Mouse (Mus musculus): ENCODE measurements around the gene Lyrm9. TPM values are rescaled to one million over a fixed set of nuclear protein-coding genes. Genes with fewer than 3 reads are reported as not detected.

Lyrm9 gene
- polyA plus RNA-seq, 1 experiment from 2014 or later: 12.9 TPM

- TF ChIP-seq CTCF (IDR thresholded peaks at IDR 0.05; ENCODE audit: low read depth) (no peak), EP300 (IDR thresholded peaks at IDR 0.05; ENCODE audit: low read depth) (no peak)
- Histone ChIP-seq H3K27ac (ENCODE audit: low read depth) (no peak overlapping the region), H3K36me3 (replicated peaks; ENCODE audit: insufficient read depth, low read length) (no peaks in the 10 kb centered on the region; the same call in 1 of the 2 replicates), H3K9me3 (ENCODE audit: low read length) (no peaks in the 10 kb centered on the region), H3K9ac (replicated peaks) (no peak overlapping the region), H3K4me2 (ENCODE audit: low read depth, low read length) (no peak overlapping the region), H3K4me3 (ENCODE audit: low read depth, low read length) (no peak overlapping the region), H3K27me3 (ENCODE audit: insufficient read depth, low read length) (no peaks in the 10 kb centered on the region), H3K4me1 (ENCODE audit: insufficient read depth) (no peaks in the 10 kb centered on the region)
- WGBS (ENCODE audit: insufficient replicate concordance): 60% methylated on average over 5 of the region's 5 CpGs
- no peak for DNase-seq
- ATAC-seq: no peak
Observed at GRCm38 (mm10) chr11:78840141-78840540, 13.8 kb downstream of the Lyrm9 start.

GRCm38 (mm10) chr11:78841987-78842386 is 15.6 kb downstream of the Lyrm9 start:
- TF ChIP-seq EP300 (IDR thresholded peaks at IDR 0.05; ENCODE audit: low read depth) (no peak), CTCF (IDR thresholded peaks at IDR 0.05; ENCODE audit: low read depth) (no peak)
- Histone ChIP-seq H3K27ac (ENCODE audit: low read depth) (no peak overlapping the region), H3K4me2 (ENCODE audit: low read depth, low read length) (no peak overlapping the region), H3K27me3 (ENCODE audit: insufficient read depth, low read length) (no peaks in the 10 kb centered on the region), H3K9me3 (ENCODE audit: low read length) (no peaks in the 10 kb centered on the region), H3K4me3 (ENCODE audit: low read depth, low read length) (no peak overlapping the region), H3K36me3 (replicated peaks; ENCODE audit: insufficient read depth, low read length) (no peaks in the 10 kb centered on the region; the same call in 1 of the 2 replicates), H3K4me1 (ENCODE audit: insufficient read depth) (no peaks in the 10 kb centered on the region), H3K9ac (replicated peaks) (no peak overlapping the region)
- ATAC-seq (no peak), DNase-seq (no peak)
- 87% methylated on average over 8 of the region's 8 CpGs for WGBS (ENCODE audit: insufficient replicate concordance)

- Histone ChIP-seq H3K4me3 (ENCODE audit: low read depth, low read length) (no peak overlapping the region), H3K27me3 (ENCODE audit: insufficient read depth, low read length) (no peaks in the 10 kb centered on the region), H3K4me2 (ENCODE audit: low read depth, low read length) (no peak overlapping the region), H3K9ac (replicated peaks) (no peak overlapping the region), H3K27ac (ENCODE audit: low read depth) (no peak overlapping the region), H3K4me1 (ENCODE audit: insufficient read depth) (peaks cover 8% of the 10 kb centered on the region), H3K9me3 (ENCODE audit: low read length) (no peaks in the 10 kb centered on the region), H3K36me3 (replicated peaks; ENCODE audit: insufficient read depth, low read length) (no peaks in the 10 kb centered on the region)
- no peak for DNase-seq
- 83% methylated on average over 4 of the region's 4 CpGs for WGBS (ENCODE audit: insufficient replicate concordance)
- TF ChIP-seq EP300 (IDR thresholded peaks at IDR 0.05; ENCODE audit: low read depth) (no peak), CTCF (IDR thresholded peaks at IDR 0.05; ENCODE audit: low read depth) (no peak)
- ATAC-seq: no peak
Observed at GRCm38 (mm10) chr11:78846620-78847019, 20.2 kb downstream of the Lyrm9 start.

- ATAC-seq (peak; percentile 85), DNase-seq (no peak)
- Histone ChIP-seq H3K27me3 (ENCODE audit: insufficient read depth, low read length) (no peaks in the 10 kb centered on the region), H3K4me1 (ENCODE audit: insufficient read depth) (peaks cover 8% of the 10 kb centered on the region), H3K9ac (replicated peaks) (no peak overlapping the region), H3K9me3 (ENCODE audit: low read length) (no peaks in the 10 kb centered on the region), H3K27ac (ENCODE audit: low read depth) (peak overlapping the region; percentile 69), H3K4me3 (ENCODE audit: low read depth, low read length) (no peak overlapping the region), H3K4me2 (ENCODE audit: low read depth, low read length) (0 out of 2 replicates have a peak overlapping the region, but pooled peaks have one; percentile 6), H3K36me3 (replicated peaks; ENCODE audit: insufficient read depth, low read length) (no peaks in the 10 kb centered on the region)
- TF ChIP-seq CTCF (IDR thresholded peaks at IDR 0.05; ENCODE audit: low read depth): no peak
- TF ChIP-seq EP300 (IDR thresholded peaks at IDR 0.05; ENCODE audit: low read depth): no peak
- 41% methylated on average over 7 of the region's 7 CpGs for WGBS (ENCODE audit: insufficient replicate concordance)
Observed at GRCm38 (mm10) chr11:78847884-78848848, 21.8 kb downstream of the Lyrm9 start.

- no peak for ATAC-seq
- TF ChIP-seq EP300 (IDR thresholded peaks at IDR 0.05; ENCODE audit: low read depth): no peak
- no peak for TF ChIP-seq CTCF (IDR thresholded peaks at IDR 0.05; ENCODE audit: low read depth)
- H3K27ac ChIP-seq (ENCODE audit: low read depth): no peak overlapping the region
Observed at GRCm38 (mm10) chr11:78849859-78850258, 23.5 kb downstream of the Lyrm9 start.

GRCm38 (mm10) chr11:78851216-78851870 is 25.0 kb downstream of the Lyrm9 start:
- no peak overlapping the region for H3K4me2 ChIP-seq (ENCODE audit: low read depth, low read length)
- peaks cover 8% of the 10 kb centered on the region for H3K4me1 ChIP-seq (ENCODE audit: insufficient read depth)
- 64% methylated on average over 9 of the region's 9 CpGs for WGBS (ENCODE audit: insufficient replicate concordance)
- H3K27me3 ChIP-seq (ENCODE audit: insufficient read depth, low read length): no peaks in the 10 kb centered on the region
- H3K36me3 ChIP-seq (replicated peaks; ENCODE audit: insufficient read depth, low read length): no peaks in the 10 kb centered on the region
- no peak for ATAC-seq
- no peak overlapping the region for H3K9ac ChIP-seq (replicated peaks)
- no peaks in the 10 kb centered on the region for H3K9me3 ChIP-seq (ENCODE audit: low read length)
- no peak overlapping the region for H3K27ac ChIP-seq (ENCODE audit: low read depth)
- TF ChIP-seq CTCF (IDR thresholded peaks at IDR 0.05; ENCODE audit: low read depth) (no peak), EP300 (IDR thresholded peaks at IDR 0.05; ENCODE audit: low read depth) (no peak)
- no peak for DNase-seq
- H3K4me3 ChIP-seq (ENCODE audit: low read depth, low read length): no peak overlapping the region

More at GRCm38 (mm10) chr11:78849859-78850258, 23.5 kb downstream of the Lyrm9 start:
- Histone ChIP-seq H3K36me3 (replicated peaks; ENCODE audit: insufficient read depth, low read length) (no peaks in the 10 kb centered on the region), H3K9ac (replicated peaks) (no peak overlapping the region), H3K27me3 (ENCODE audit: insufficient read depth, low read length) (no peaks in the 10 kb centered on the region), H3K4me1 (ENCODE audit: insufficient read depth) (peaks cover 8% of the 10 kb centered on the region), H3K4me2 (ENCODE audit: low read depth, low read length) (no peak overlapping the region), H3K9me3 (ENCODE audit: low read length) (no peaks in the 10 kb centered on the region), H3K4me3 (ENCODE audit: low read depth, low read length) (no peak overlapping the region)
- DNase-seq: no peak
- WGBS (ENCODE audit: insufficient replicate concordance): 83% methylated on average over 3 of the region's 3 CpGs
